Mouse (Mus musculus) cerebellum, adult 2 months (tissue): Measurements from ENCODE around the gene Ccl28. TPM values are rescaled to one million over a fixed set of nuclear protein-coding genes. Genes with fewer than 3 reads are reported as not detected.
"Not testable (repeated sequence)": the region's sequence is repeated elsewhere in the genome, so short reads cannot be mapped to it uniquely, and the experiment has no call there.

Experiments
- DNase-seq, 2 experiments: peaks; one replicate each; pipeline ENCODE4 v3.0.0; 2021
- H3K27ac ChIP-seq: fragments of 200-500 bp; 2 replicates; pipeline ENCODE4 v1.5.1; 2012; ENCODE audit warnings: low read length, control low read depth, inconsistent platforms; ENCODE audit not compliant: insufficient read depth
- H3K27me3 ChIP-seq: fragments of 200-500 bp; 2 replicates; pipeline ENCODE4 v1.6.1; 2012; ENCODE audit warnings: inconsistent platforms, mild to moderate bottlenecking, low read length, moderate library complexity; ENCODE audit not compliant: control insufficient read depth, insufficient read depth
- H3K4me1 ChIP-seq: fragments of 200-500 bp; 2 replicates; pipeline ENCODE4 v1.6.1; 2011; ENCODE audit warnings: low read length; ENCODE audit not compliant: control insufficient read depth, insufficient read depth
- H3K4me3 ChIP-seq: fragments of 200-500 bp; replicated peaks from 2 replicates; pipeline ENCODE3; 2011; ENCODE audit warnings: mild to moderate bottlenecking, low read depth, low read length, control low read depth; ENCODE audit not compliant: insufficient read depth
- CTCF ChIP-seq: fragments of 200-500 bp; IDR thresholded peaks from 2 replicates; pipeline ENCODE4 v1.5.1; 2011; ENCODE audit warnings: low read depth, mild to moderate bottlenecking, control low read depth, low read length, moderate library complexity, borderline replicate concordance; ENCODE audit not compliant: insufficient read depth
- POLR2A ChIP-seq: fragments of 200-500 bp; IDR thresholded peaks from 2 replicates; pipeline ENCODE4 v1.6.1; 2011; ENCODE audit warnings: low read length, control low read depth, borderline replicate concordance; ENCODE audit not compliant: insufficient read depth
- WGBS: fragments of 180-500 bp; shearing (Covaris S2); methylation state at CpG from one replicate; pipeline ENCODE4 v1.1.7; 2018; 5-methylcytosine and 5-hydroxymethylcytosine counted together
- polyA plus RNA-seq: library from polyadenylated mRNA; depleted of rRNA; stranded (reverse); fragments of >200 nt; gene quantifications from 2 replicates; pipeline ENCODE4 v1.2.3, GENCODE M21; 2012; rRNA removed

Ccl28 gene
- polyA plus RNA-seq = 0.24 and 0.47 TPM in 2 replicates

GRCm38 (mm10) chr13:119623634-119624033, at the start of gene Ccl28:
Gene Ccl28, plus strand, starts transcription at chr13:119623819.
- no peaks in the 10 kb centered on the region for H3K4me1 ChIP-seq
- no peaks in the 10 kb centered on the region for H3K27me3 ChIP-seq
- no peak within 1 kb of the TSS for H3K27ac ChIP-seq
- 78% methylated on average over 6 of the region's 6 CpGs for WGBS
- H3K4me3 ChIP-seq = no peak within 1 kb of the TSS
- DNase-seq = no peak
- TF ChIP-seq CTCF (no peak), POLR2A (no peak)

- DNase-seq, H3K27ac ChIP-seq, H3K4me3 ChIP-seq, H3K4me1 ChIP-seq, H3K27me3 ChIP-seq: not testable (repeated sequence)
- WGBS = 62% methylated on average over 16 of the region's 16 CpGs
These were observed 27.1 kb upstream of the Ccl28 start for GRCm38 (mm10) chr13:119596321-119597211.

- H3K27ac ChIP-seq, H3K4me3 ChIP-seq, DNase-seq: not testable (repeated sequence)
These were observed 25.2 kb upstream of the Ccl28 start for GRCm38 (mm10) chr13:119598466-119598865.

GRCm38 (mm10) chr13:119599066-119599465, 24.6 kb upstream of the Ccl28 start:
- DNase-seq, H3K27ac ChIP-seq, H3K4me1 ChIP-seq, H3K27me3 ChIP-seq, H3K4me3 ChIP-seq: not testable (repeated sequence)
- WGBS = 70% methylated on average over 12 of the region's 12 CpGs

More at GRCm38 (mm10) chr13:119598466-119598865, 25.2 kb upstream of the Ccl28 start:
- H3K4me1 ChIP-seq, H3K27me3 ChIP-seq: not testable (repeated sequence)

GRCm38 (mm10) chr13:119599498-119599897, 24.1 kb upstream of the Ccl28 start:
- not testable (repeated sequence) for DNase-seq, H3K27me3 ChIP-seq, H3K4me1 ChIP-seq, H3K27ac ChIP-seq, H3K4me3 ChIP-seq
- 62% methylated on average over 2 of the region's 2 CpGs for WGBS

- H3K4me3 ChIP-seq, H3K27ac ChIP-seq, H3K27me3 ChIP-seq, H3K4me1 ChIP-seq: not testable (repeated sequence)
- peak in 1 of 2 experiments; percentile 29 for DNase-seq
These were observed 23.5 kb upstream of the Ccl28 start for GRCm38 (mm10) chr13:119600166-119600565.

GRCm38 (mm10) chr13:119602688-119603331, 20.8 kb upstream of the Ccl28 start:
- H3K27ac ChIP-seq, H3K4me3 ChIP-seq, H3K4me1 ChIP-seq, H3K27me3 ChIP-seq: not testable (repeated sequence)
- peak; percentile 31 to 45 for DNase-seq
- 52% methylated on average over 13 of the region's 13 CpGs for WGBS

- DNase-seq, H3K27me3 ChIP-seq, H3K4me3 ChIP-seq, H3K27ac ChIP-seq, H3K4me1 ChIP-seq: not testable (repeated sequence)
- WGBS = 94% methylated on average over 8 of the region's 8 CpGs
These were observed 19.7 kb upstream of the Ccl28 start for GRCm38 (mm10) chr13:119603890-119604289.

- not testable (repeated sequence) for H3K4me1 ChIP-seq, H3K27me3 ChIP-seq, DNase-seq, H3K27ac ChIP-seq, H3K4me3 ChIP-seq
- 90% methylated on average over 8 of the region's 9 CpGs for WGBS
These were observed 19.3 kb upstream of the Ccl28 start for GRCm38 (mm10) chr13:119604322-119604721.
